Mouse (Mus musculus) small intestine, adult 2 months (tissue): ENCODE data around the gene Lrrfip1.

Experiments
- CTCF ChIP-seq: fragments of 200-500 bp; IDR thresholded peaks from 2 replicates; pipeline ENCODE4 v1.5.1; 2012; ENCODE audit warnings: low read depth, mild to moderate bottlenecking, control low read depth, inconsistent platforms, low read length, moderate library complexity, mixed read lengths; ENCODE audit not compliant: insufficient replicate concordance, insufficient read length; ENCODE audit errors: extremely low read depth
- POLR2A ChIP-seq: fragments of 200-500 bp; IDR thresholded peaks from 2 replicates; pipeline ENCODE4 v1.6.1; 2012; ENCODE audit warnings: low read depth, mild to moderate bottlenecking, control low read depth, inconsistent platforms, low read length, moderate library complexity

DNA sequence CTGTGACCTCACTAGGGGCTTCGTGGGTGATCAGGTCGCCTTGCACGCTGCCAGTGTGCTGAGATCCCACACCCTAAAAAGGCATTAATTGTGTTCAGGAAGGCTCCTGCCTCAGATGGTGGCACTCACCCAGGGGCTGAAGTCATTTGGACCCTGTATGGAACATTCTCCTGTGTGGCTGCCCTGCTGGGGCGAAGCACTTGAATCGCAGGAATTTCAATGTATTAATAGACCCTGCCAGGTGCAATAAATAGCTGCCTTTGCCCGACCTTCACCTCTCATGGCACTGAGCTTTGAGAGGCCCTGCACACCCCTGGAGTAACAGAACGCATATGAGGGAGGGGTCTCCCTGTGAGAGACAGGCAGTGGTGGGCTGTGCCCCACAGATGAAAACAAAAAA is 17.0 kb downstream of the Lrrfip1 start:
- TF ChIP-seq CTCF (no peak), POLR2A (no peak)
